Mouse (Mus musculus): ENCODE data around the gene Gm7534. TPM values are rescaled to one million over a fixed set of nuclear protein-coding genes. Genes with fewer than 3 reads are reported as not detected.

The Gm7534 gene
- not detected for polyA plus RNA-seq (2017; shearing (Covaris generic))

- no peak for ATAC-seq
Observed at GRCm38 (mm10) chr4:134202904-134203303, at the start of gene Gm7534. Gene Gm7534 (minus strand): TSS chr4:134203004.

DNA sequence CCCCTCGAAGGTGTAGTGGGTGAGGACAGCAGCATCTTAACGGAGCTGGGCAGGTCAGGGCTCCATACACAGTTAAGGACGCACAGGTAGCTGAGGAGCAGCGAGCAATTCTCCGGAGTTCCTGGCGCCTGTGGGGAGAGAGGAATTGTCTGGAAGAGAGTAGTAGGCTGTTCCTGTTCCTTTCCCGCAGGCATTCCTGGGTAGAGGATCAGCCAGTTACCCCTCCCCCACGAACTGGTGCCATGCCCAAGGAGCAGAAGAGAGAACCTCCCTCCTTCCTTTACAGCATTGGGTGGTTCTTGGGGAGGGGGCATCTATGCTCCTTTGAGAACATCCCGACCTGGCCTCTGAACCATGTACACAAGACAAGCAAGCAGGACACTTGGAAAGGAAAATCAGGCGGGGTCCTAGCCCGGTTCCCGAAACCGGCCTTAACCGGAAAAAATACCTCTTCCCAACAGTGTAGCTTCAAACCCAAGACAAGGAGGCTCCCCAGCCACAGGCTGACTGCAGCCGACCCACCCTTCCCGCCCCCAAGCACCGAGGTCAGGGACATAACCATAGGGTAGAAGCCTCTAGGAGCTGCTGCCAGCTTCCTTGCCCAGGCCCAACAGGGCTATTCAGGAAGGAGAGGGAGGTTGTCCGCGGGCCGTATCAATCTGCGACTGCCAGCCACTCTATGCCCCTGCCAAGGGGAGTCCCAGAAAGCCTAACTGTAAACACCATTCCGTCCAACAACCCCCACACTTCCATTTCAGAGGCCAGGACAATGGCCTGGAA, 49.5 kb upstream of the Gm7534 start:
- ATAC-seq, result no peak

- peak; percentile 32 for ATAC-seq
Observed at GRCm38 (mm10) chr4:134251241-134252130, 48.7 kb upstream of the Gm7534 start.

GRCm38 (mm10) chr4:134250930-134251240, 48.1 kb upstream of the Gm7534 start:
- ATAC-seq, result no peak

- no peak for ATAC-seq
Observed at GRCm38 (mm10) chr4:134250116-134250929, 47.5 kb upstream of the Gm7534 start.

DNA sequence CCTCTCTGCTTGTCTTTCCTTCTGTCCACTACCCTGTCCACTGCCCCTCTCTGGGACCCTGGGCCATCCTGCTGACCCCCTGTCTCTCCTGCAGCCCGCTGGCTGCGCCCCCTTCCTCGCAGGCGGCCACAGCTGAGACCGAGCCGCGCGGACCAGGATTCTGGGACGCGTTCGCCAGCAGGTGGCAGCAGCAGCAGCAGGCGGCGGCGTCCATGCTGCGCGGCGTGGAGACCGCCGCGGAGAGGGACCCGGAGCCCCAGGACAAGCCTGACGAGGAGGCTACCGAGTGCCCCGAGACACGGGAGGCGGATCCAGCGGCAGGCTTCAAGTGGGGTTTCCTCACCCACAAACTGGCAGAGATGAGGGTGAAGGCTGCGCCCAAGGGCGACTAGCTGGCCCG, 46.8 kb upstream of the Gm7534 start:
- no peak for ATAC-seq

GRCm38 (mm10) chr4:134246719-134247258, 44.0 kb upstream of the Gm7534 start, which contains the start of gene Gm30191:
Gene Gm30191 (plus strand): TSS chr4:134246935.
- ATAC-seq, result no peak

GRCm38 (mm10) chr4:134246256-134246655, 43.5 kb upstream of the Gm7534 start:
- ATAC-seq, result no peak

DNA sequence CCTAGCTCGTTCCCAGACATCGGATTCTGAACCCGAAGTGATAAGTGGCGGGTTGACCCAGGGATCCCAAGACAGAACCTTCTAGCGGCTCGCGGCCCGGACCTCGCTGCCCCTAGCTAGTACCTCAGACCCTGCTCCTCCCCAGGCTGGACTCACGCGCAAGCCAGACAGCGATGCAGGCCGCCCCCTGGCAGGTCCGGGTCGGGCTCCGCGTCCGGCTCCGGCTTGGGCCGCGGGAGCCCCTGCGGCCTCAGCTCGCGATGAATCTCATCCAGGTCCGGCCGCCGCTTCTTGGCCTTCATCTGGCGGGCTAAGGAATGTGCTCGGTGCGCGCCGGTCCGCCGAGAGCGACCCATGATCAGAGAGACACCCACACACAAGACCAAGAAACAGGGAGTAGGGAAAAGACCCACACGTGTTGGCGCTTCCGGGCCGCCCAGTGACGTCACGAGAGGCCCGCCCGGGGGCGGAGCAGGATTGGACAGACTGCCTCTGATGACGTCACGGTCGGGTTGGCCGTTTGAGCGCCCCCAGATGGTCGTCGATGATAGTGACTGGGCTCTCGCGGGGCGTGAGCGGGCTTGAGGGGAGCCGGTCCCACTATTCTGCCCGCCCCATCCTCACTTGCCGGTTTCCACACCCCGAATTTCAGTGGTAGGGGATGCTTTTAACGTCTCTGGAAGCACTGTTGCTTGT, 42.5 kb upstream of the Gm7534 start, which contains the start of gene Zfp593:
Gene Zfp593, minus strand, starts transcription at position 445 of the 696 bp plus-strand sequence.
- peak; percentile 94 for ATAC-seq

GRCm38 (mm10) chr4:134243516-134244250, 40.9 kb upstream of the Gm7534 start, which contains the start of gene E130218I03Rik:
Gene E130218I03Rik (plus strand): TSS chr4:134243662.
- ATAC-seq, result no peak

DNA sequence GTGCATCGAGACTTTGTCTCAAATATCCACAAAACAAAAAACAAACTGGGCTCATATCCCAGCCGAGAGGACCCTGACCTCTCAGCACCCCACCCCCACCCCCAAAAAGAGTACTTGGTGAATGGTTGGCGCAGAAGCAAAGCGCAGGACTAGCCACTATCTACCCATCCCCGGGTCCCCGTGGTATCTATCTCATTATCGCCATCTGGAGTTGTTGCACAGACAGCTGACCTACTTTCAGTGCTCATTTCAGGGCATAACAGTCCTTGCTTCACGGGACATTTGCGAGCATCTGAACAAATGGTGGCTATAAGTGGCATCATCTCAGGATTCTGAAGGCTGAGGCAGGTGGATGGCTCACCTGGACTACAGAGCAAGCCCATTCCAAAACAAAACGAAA, 35.9 kb upstream of the Gm7534 start:
- no peak for ATAC-seq

GRCm38 (mm10) chr4:134238279-134238651, 35.5 kb upstream of the Gm7534 start, which contains the start of gene Cnksr1:
Gene Cnksr1 (minus strand): TSS chr4:134238399.
- no peak for ATAC-seq

GRCm38 (mm10) chr4:134237582-134238278, 34.9 kb upstream of the Gm7534 start:
- no peak for ATAC-seq

- ATAC-seq, result no peak
Observed at GRCm38 (mm10) chr4:134234876-134235275, 32.1 kb upstream of the Gm7534 start.

DNA sequence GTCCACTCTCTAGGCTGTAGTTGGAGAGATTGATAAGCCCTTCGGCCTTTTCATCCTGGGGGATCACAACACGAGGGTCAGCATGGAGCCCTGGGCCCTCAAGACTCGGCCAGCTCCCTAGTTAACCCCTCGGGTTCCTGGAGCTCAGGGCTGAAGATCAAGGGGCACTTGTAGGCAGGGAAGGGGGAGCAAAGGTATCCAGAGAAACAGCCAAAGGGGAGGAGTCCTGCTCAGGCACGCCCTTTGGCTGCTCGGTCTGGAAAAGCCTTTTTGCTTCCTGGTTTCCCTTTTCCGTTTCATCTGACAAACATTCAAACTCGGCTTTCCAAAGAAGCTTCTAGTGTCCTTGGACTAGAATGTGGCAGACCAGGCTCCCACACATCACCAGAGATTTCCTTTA, 27.6 kb upstream of the Gm7534 start:
- ATAC-seq, result no peak

DNA sequence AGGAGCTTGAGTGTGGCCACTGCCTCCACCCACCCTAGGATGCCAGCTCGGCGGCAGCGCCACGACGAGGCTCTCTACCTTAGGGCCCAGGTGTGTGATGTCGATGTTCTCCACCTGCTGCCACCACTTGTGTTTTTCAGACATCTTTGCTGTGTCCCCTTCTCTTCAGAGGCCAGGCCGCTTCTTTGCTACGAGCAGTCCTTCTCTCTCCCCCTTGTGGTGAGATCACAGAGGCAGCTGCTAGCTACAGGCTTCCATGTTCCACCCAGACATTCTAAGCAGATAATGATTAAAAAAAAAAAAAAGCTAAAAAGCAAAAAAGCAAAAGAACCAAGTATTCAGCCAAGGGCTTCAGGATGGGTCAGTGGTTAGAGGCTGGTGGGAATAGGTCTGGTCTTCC, 24.4 kb upstream of the Gm7534 start, which contains the start of gene Catsper4:
Gene Catsper4, minus strand, starts transcription at position 190 of the 400 bp plus-strand sequence.
- ATAC-seq, result no peak

GRCm38 (mm10) chr4:134222793-134223600, 20.2 kb upstream of the Gm7534 start:
- no peak for ATAC-seq

- no peak for ATAC-seq
Observed at GRCm38 (mm10) chr4:134206488-134207053, 3.8 kb upstream of the Gm7534 start.

DNA sequence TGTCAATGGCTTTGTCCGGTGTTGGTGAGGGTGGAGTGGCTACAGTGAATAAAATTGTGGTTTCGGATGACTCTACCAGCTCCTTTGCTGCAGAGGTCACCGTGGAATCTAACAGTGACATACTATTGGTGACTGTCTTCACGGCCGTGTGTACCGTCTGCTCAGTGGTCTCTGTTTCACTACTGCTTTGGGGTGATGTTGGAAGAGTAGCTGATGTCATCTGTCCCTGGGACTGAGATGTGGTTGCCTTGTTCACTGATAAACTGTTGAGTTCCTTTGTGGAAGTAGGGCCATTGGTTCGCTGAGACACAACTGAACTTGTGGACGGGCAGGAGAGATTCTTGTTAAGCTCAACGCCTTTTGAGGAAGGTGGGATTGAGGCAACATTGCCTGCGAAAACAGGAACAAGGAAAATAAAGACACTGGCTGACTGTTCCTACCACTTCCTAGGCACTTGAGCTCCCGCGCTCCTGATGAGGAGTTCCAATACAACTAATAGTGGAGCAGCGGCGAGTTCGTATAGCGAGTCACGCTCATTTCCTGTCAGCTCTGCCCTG, 614 bp upstream of the Gm7534 start:
- ATAC-seq, result no peak

Data from CD4-positive, CD25-positive, alpha-beta regulatory T cell, adult 4 months (primary cell).